Mouse (Mus musculus) G1E (cell line): ENCODE results near the gene Mettl17. TPM values are rescaled to one million over a fixed set of nuclear protein-coding genes. Genes with fewer than 3 reads are reported as not detected.
"Not testable (repeated sequence)": the region's sequence is repeated elsewhere in the genome, so short reads cannot be mapped to it uniquely, and the experiment has no call there.

ENCODE experiments used
- ATAC-seq: 2 replicates; pipeline ENCODE4 v1.8.0; 2016; ENCODE audit warnings: mild to moderate bottlenecking; ENCODE audit not compliant: insufficient number of reproducible peaks, poor library complexity, low FRiP score, severe bottlenecking; ENCODE audit errors: extremely low read depth
- DNase-seq: peaks from one replicate; pipeline ENCODE4 v3.0.0; 2012; ENCODE audit warnings: low spot score
- H3K27me3 ChIP-seq: 2 replicates; pipeline ENCODE4 v1.6.1; 2012; ENCODE audit warnings: mild to moderate bottlenecking, low read length, inconsistent platforms; ENCODE audit not compliant: insufficient read depth
- H3K36me3 ChIP-seq: replicated peaks from 2 replicates; pipeline ENCODE3; 2012; ENCODE audit warnings: mild to moderate bottlenecking, inconsistent platforms
- H3K4me1 ChIP-seq: 2 replicates; pipeline ENCODE4 v1.6.1; 2012; ENCODE audit warnings: low read depth, low read length, inconsistent platforms, mixed read lengths; ENCODE audit not compliant: insufficient read depth
- H3K4me3 ChIP-seq: 2 replicates; pipeline ENCODE4 v1.5.1; 2012; ENCODE audit warnings: low read depth, mild to moderate bottlenecking, inconsistent platforms, low read length, moderate library complexity, mixed read lengths
- H3K9me3 ChIP-seq: replicated peaks from 2 replicates; pipeline ENCODE4 v1.6.1; 2012; ENCODE audit warnings: inconsistent platforms
- CTCF ChIP-seq: IDR thresholded peaks from 2 replicates; pipeline ENCODE4 v1.5.1; 2012; ENCODE audit warnings: low read depth, low read length, inconsistent platforms, mixed read lengths
- GATA1 ChIP-seq: IDR thresholded peaks from 2 replicates; pipeline ENCODE4 v1.6.1; 2012; ENCODE audit warnings: borderline replicate concordance, low read length, inconsistent platforms, mixed read lengths
- GATA2 ChIP-seq: IDR thresholded peaks from 2 replicates; pipeline ENCODE4 v1.6.1; 2012; ENCODE audit warnings: low read depth, low read length, inconsistent platforms, borderline replicate concordance
- POLR2AphosphoS5 ChIP-seq: IDR thresholded peaks from 2 replicates; pipeline ENCODE4 v1.6.1; 2012; ENCODE audit warnings: low read depth, low read length, inconsistent platforms; ENCODE audit not compliant: insufficient replicate concordance
- TAL1 ChIP-seq: conservative IDR thresholded peaks from 2 replicates; pipeline ENCODE4 v1.6.1; 2012; ENCODE audit warnings: low read depth, low read length, inconsistent platforms, mixed read lengths
- polyA plus RNA-seq: library from polyadenylated mRNA; stranded (reverse); fragments of >175 nt; gene quantifications from 2 replicates; pipeline ENCODE4 v1.2.3, GENCODE M21; 2012
- total RNA-seq, 2 experiments: library from RNA; stranded (forward) in 1 of 2; stranded (reverse) in 1 of 2; fragments of 200-1000 nt in 1 of 2; fragments of >200 nt in 1 of 2; fragmentation: Nextera tagmentation in 1 of 2; gene quantifications; 2 replicates each; pipeline ENCODE4 v1.2.3; 2014 to 2017

The Mettl17 gene
- total RNA-seq (2014; fragmentation: Nextera tagmentation) (29.3 and 36.9 TPM in 2 replicates), total RNA-seq (2017) (20.6 and 23.2 TPM in 2 replicates), polyA plus RNA-seq (11.7 and 19.5 TPM in 2 replicates)

DNA sequence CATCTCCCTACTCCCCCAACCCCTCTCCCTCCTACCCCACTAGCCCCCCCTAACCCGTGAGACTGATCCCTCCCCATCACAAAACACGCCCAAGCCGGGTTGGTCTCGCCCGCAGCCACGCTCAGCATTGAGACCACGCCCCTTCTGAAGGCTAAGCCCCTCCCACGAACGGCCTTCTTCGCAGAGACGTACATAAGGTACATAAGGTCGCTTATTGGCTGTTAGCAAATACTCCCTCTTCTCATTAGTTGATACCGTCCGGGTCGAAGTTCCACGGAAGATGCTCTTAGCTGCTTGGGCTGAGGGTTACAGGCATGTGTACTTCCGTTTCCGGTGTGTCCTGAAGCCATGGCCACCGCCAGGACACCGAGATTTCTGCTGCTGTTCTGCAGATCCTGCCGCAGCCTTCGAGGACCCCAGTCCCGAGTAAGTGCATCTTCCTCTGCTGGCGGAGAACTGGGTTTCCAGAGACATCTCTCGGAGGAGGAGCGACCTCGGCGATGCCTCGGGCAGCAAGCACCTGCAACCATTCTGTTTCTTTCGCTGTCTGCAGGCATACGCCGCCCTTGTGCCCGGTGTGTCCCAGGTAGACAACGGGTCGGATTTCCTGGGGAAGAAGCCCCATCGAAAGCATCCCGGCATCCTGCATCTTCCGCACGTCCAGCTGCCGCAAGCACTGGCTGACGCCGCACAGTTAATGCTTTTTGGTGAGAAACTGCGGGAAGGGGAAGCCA, at the start of gene Mettl17:
Mettl17 (plus strand) TSS at position 245 of the 734 bp plus-strand sequence.
- peak; percentile 96 for DNase-seq
- Histone ChIP-seq H3K36me3 (peaks cover 35% of the 10 kb centered on the region), H3K4me3 (peak within 1 kb of the TSS; percentile 93), H3K27me3 (no peaks in the 10 kb centered on the region), H3K9me3 (no peaks in the 10 kb centered on the region), H3K4me1 (peaks cover 16% of the 10 kb centered on the region)
- TF ChIP-seq CTCF, result no peak
- no peak for TF ChIP-seq TAL1
- TF ChIP-seq POLR2AphosphoS5, result no peak
- no peak for TF ChIP-seq GATA2
- no peak for TF ChIP-seq GATA1
- ATAC-seq, result peak; percentile 99

DNA sequence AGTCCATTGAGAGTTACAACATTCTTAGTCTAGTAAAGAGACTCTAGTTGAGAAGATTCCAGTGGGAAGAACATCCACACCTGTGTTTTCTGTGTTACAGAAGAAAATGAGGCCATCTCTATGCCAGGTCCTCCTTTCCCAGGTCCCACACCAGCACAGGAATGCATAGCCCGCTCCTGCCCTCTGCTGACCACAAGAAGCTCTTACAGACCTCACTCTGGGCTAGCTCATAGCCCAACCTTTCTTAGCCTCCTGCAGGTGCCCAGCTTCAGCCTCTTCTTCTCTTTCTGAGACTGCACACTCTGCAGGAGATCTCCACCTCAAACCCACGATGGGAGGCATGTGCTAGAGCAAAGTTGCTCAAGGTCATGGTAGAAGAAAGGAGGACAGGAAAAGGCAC, 46.2 kb upstream of the Mettl17 start:
- not testable (repeated sequence) for ATAC-seq, H3K4me3 ChIP-seq, H3K27me3 ChIP-seq, H3K4me1 ChIP-seq, DNase-seq, H3K36me3 ChIP-seq, H3K9me3 ChIP-seq

DNA sequence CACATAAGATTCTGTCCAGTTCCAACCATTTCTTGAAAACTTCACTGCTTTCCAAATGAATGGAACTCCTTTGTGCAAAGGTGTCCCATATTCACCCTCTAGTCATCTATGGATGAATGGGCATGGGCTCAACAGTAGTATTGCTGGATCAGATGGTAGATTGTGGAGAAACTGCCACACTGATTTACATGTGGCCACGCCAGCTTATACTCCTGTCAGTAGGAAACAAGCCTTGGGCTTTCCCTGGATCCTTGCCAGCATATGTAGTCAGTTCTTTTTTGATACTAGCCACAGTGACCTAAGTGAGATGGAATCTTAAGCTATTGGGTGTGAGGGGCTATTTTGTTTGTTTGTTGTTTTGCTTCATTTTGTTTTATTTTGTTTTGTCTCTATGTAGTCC, 42.4 kb upstream of the Mettl17 start:
- Histone ChIP-seq H3K4me3 (no peak overlapping the region), H3K27me3 (peaks cover 4% of the 10 kb centered on the region; the same call in 1 of the 2 replicates), H3K9me3 (no peaks in the 10 kb centered on the region), H3K36me3 (no peaks in the 10 kb centered on the region), H3K4me1 (no peaks in the 10 kb centered on the region)
- no peak for TF ChIP-seq GATA1
- TF ChIP-seq POLR2AphosphoS5, result no peak
- TF ChIP-seq GATA2, result no peak
- no peak for TF ChIP-seq TAL1
- TF ChIP-seq CTCF, result no peak
- ATAC-seq (no peak), DNase-seq (no peak)

DNA sequence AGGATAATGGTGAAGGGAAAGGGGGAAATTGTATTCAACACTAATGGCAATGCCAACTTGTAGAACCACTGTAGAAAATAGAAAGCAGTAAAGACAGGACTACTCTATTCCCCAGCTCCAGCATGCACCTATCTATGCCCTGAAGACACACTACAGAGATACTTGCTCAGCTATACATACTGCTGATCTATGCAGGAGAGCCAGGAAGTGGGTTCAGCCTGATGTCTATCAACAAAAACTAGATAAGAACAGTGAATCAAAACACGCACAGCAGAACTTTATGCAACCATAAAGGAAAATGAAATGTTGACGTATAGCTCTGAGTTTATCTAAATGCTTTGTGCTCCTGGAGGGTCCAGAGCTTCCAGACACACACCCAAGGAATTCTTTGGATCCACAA, 41.9 kb upstream of the Mettl17 start:
- Histone ChIP-seq H3K27me3 (peaks cover 7% of the 10 kb centered on the region; the same call in 1 of the 2 replicates), H3K36me3 (no peaks in the 10 kb centered on the region), H3K9me3 (no peaks in the 10 kb centered on the region), H3K4me1 (no peaks in the 10 kb centered on the region), H3K4me3 (no peak overlapping the region)
- DNase-seq (no peak), ATAC-seq (no peak)
- TF ChIP-seq POLR2AphosphoS5 (no peak), GATA2 (no peak), CTCF (no peak), TAL1 (no peak), GATA1 (no peak)

DNA sequence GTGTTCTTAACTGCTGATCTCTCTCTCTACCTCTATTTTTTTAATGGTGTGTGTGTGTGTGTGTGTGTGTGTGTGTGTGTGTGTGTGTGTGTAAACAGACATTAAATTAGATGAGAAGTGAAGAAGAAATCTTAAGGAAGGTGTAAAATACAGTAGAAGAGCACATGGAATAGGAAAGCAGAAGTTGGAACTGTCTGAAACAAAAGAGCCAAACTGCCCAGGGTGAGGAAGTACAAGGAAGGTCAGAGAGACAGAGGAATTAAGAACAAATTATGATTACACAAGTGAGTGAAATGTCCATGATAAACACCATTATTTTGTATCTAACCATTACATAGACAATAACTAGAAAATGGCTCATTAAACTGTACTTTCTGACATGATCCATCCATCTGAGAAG, 40.8 kb upstream of the Mettl17 start:
- no peak for DNase-seq
- ATAC-seq, result no peak

DNA sequence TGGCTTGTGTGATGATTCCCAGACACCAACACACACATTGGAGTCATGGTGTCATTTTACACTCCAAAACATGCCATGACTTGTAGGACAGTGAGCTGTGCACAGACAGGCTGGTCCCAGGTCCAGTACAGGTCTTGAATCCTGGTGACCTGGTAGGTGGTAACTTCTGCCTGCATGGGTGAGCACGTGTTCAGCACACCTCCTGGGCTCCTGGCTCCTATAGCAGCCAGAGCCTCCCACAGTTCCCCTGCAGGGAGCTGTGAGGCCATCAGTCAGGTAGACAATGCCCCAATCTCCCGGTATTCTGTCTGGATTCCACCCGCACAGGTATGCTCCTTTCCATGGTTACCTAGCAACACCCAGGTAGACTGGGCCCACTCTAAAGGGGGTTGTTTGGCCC, 38.1 kb upstream of the Mettl17 start:
- no peak for ATAC-seq
- Histone ChIP-seq H3K27me3 (peaks cover 7% of the 10 kb centered on the region; the same call in 1 of the 2 replicates), H3K9me3 (no peaks in the 10 kb centered on the region), H3K4me1 (no peaks in the 10 kb centered on the region), H3K36me3 (no peaks in the 10 kb centered on the region), H3K4me3 (no peak overlapping the region)
- no peak for TF ChIP-seq CTCF
- no peak for TF ChIP-seq GATA2
- TF ChIP-seq TAL1, result no peak
- no peak for TF ChIP-seq POLR2AphosphoS5
- no peak for TF ChIP-seq GATA1
- no peak for DNase-seq

More for the DNA sequence above, 40.8 kb upstream of the Mettl17 start:
- Histone ChIP-seq H3K4me3 (no peak overlapping the region), H3K4me1 (no peaks in the 10 kb centered on the region), H3K27me3 (peaks cover 7% of the 10 kb centered on the region; the same call in 1 of the 2 replicates), H3K9me3 (no peaks in the 10 kb centered on the region), H3K36me3 (no peaks in the 10 kb centered on the region)
- TF ChIP-seq TAL1 (no peak), GATA1 (no peak), POLR2AphosphoS5 (no peak), CTCF (no peak), GATA2 (no peak)

DNA sequence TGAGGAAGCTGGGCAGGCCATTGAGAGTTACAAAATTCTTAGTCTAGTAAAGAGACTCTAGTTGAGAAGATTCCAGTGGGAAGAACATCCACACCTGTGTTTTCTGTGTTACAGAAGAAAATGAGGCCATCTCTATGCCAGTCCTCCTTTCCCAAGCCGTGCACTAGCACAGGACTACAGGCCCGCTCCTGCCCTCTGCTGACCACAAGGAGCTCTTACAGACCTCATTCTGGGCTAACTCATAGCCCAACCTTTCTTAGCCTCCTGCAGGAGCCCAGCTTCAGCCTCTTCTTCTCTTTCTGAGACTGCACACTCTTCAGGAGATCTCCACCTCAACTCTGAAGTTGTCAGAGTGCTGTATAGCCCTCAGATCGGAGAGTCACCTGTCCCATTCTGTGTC, 33.6 kb upstream of the Mettl17 start:
- H3K9me3 ChIP-seq, DNase-seq, H3K4me1 ChIP-seq, H3K4me3 ChIP-seq, ATAC-seq, H3K36me3 ChIP-seq: not testable (repeated sequence)
- H3K27me3 ChIP-seq, result peaks cover 10% of the 10 kb centered on the region; the same call in 1 of the 2 replicates
